Mouse (Mus musculus): ENCODE data around the gene Med25.
A peak's percentile ranks its signal among the peaks of the same experiment; 100 is the strongest.

The Med25 gene

GRCm38 (mm10) chr7:44846804-44847203 is 45.7 kb downstream of the Med25 start:
- DNase-seq: peak; percentile 27 to 40

GRCm38 (mm10) chr7:44845006-44845405 is 47.5 kb downstream of the Med25 start:
- no peak for DNase-seq

GRCm38 (mm10) chr7:44841825-44842463 is 50.6 kb downstream of the Med25 start:
- DNase-seq: no peak

- DNase-seq: no peak
These were observed 52.1 kb downstream of the Med25 start for GRCm38 (mm10) chr7:44840426-44840825.

GRCm38 (mm10) chr7:44839491-44840191 is 52.9 kb downstream of the Med25 start:
- DNase-seq: peak in 1 of 2 experiments; percentile 42

- DNase-seq: no peak
These were observed 53.4 kb downstream of the Med25 start for GRCm38 (mm10) chr7:44839171-44839490.

GRCm38 (mm10) chr7:44838073-44838472 is 54.4 kb downstream of the Med25 start:
- no peak for DNase-seq

GRCm38 (mm10) chr7:44836423-44837053 is 56.0 kb downstream of the Med25 start:
- DNase-seq: no peak

GRCm38 (mm10) chr7:44836016-44836404 is 56.5 kb downstream of the Med25 start:
- DNase-seq: no peak

- no peak for DNase-seq
These were observed 57.0 kb downstream of the Med25 start for GRCm38 (mm10) chr7:44835373-44836015.

GRCm38 (mm10) chr7:44832763-44833162 is 59.7 kb downstream of the Med25 start:
- DNase-seq: no peak

GRCm38 (mm10) chr7:44828706-44829105 is 63.8 kb downstream of the Med25 start:
- DNase-seq: no peak

- no peak for DNase-seq
These were observed 65.7 kb downstream of the Med25 start for GRCm38 (mm10) chr7:44826771-44827170.
